Mouse (Mus musculus) heart, embryonic 13.5 days (tissue): ENCODE data around the gene Fam241b. TPM values are rescaled to one million over a fixed set of nuclear protein-coding genes. Genes with fewer than 3 reads are reported as not detected.
A peak's percentile ranks its signal among the peaks of the same experiment; 100 is the strongest.

Source experiments
- ATAC-seq: fragments of 200-750 bp; cut with Nextera tagmentation; 2 replicates; pipeline ENCODE4 v1.8.0; 2017; ENCODE audit warnings: moderate TSS enrichment; ENCODE audit not compliant: insufficient number of reproducible peaks, low FRiP score, low TSS enrichment; ENCODE audit errors: extremely low read depth
- H3K27ac ChIP-seq: fragments of 300-500 bp; sonication (generic); replicated peaks from 2 replicates; pipeline ENCODE4 v1.5.1; 2015; ENCODE audit warnings: moderate library complexity, mild to moderate bottlenecking, inconsistent platforms
- H3K27me3 ChIP-seq: fragments of 300-500 bp; sonication (generic); replicated peaks from 2 replicates; pipeline ENCODE4 v1.6.1; 2015; ENCODE audit warnings: mild to moderate bottlenecking, inconsistent platforms
- H3K36me3 ChIP-seq: fragments of 300-500 bp; sonication (generic); 2 replicates; pipeline ENCODE4 v1.6.1; 2015; ENCODE audit warnings: mild to moderate bottlenecking, inconsistent platforms
- H3K4me1 ChIP-seq: fragments of 300-500 bp; sonication (generic); 2 replicates; pipeline ENCODE4 v1.6.1; 2015; ENCODE audit warnings: inconsistent platforms
- H3K4me2 ChIP-seq: fragments of 300-500 bp; sonication (generic); 2 replicates; pipeline ENCODE4 v1.6.1; 2015; ENCODE audit warnings: inconsistent platforms, mild to moderate bottlenecking, moderate library complexity
- H3K4me3 ChIP-seq: fragments of 300-500 bp; sonication (generic); 2 replicates; pipeline ENCODE4 v1.5.1; 2015; ENCODE audit warnings: moderate library complexity, mild to moderate bottlenecking, inconsistent platforms
- H3K9ac ChIP-seq: fragments of 300-500 bp; sonication (generic); 2 replicates; pipeline ENCODE4 v1.6.1; 2015; ENCODE audit warnings: inconsistent platforms, mild to moderate bottlenecking, moderate library complexity
- H3K9me3 ChIP-seq: fragments of 300-500 bp; sonication (generic); 2 replicates; pipeline ENCODE4 v1.6.1; 2016; ENCODE audit warnings: inconsistent platforms
- WGBS: fragments of 180-500 bp; shearing (Covaris S2); methylation state at CpG from one replicate; pipeline ENCODE4 v1.1.7; 2015; ENCODE audit warnings: mixed read lengths; 5-methylcytosine and 5-hydroxymethylcytosine counted together
- polyA plus RNA-seq: library from polyadenylated mRNA; unstranded; fragments of >200 nt; fragmentation: Nextera tagmentation; extraction: Ambion mirVana; gene quantifications from 2 replicates; pipeline ENCODE4 v1.2.1, GENCODE M21; 2015

Gene Fam241b
- polyA plus RNA-seq, 1 experiment from 2014 or later, result 4.0 TPM

DNA sequence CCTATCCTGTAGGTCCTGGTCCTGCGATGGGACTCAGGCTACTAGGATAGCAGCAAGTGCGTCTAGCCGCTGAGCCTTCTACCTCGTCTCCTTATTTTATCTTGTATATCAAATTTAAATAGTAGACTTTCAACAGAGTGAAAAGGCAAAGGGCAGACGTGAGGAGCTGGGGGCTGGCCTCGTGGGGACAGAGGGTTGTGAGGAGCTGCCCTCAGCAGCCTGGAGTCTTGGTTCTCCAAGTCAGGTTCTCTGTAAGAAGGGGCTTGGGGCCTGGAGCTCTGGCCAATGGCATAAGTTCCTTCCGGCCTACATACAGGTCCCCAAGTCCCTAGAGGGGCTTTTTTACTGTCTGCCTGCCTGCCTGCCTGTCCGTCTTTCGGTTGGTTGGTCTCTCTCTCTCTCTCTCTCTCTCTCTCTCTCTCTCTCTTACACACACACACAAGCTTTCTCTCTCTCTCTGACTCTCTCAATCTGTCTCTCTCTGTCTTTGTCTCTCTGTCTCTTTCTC is 30.3 kb upstream of the Fam241b start:
- Histone ChIP-seq H3K9ac (no peak overlapping the region), H3K36me3 (no peaks in the 10 kb centered on the region), H3K9me3 (no peaks in the 10 kb centered on the region), H3K4me1 (peaks cover 4% of the 10 kb centered on the region; the same call in 1 of the 2 replicates), H3K4me2 (no peak overlapping the region), H3K4me3 (no peak overlapping the region), H3K27me3 (peaks cover 39% of the 10 kb centered on the region), H3K27ac (no peak overlapping the region)
- ATAC-seq, result no peak
- WGBS, result 51% methylated on average over 9 of the region's 9 CpGs

DNA sequence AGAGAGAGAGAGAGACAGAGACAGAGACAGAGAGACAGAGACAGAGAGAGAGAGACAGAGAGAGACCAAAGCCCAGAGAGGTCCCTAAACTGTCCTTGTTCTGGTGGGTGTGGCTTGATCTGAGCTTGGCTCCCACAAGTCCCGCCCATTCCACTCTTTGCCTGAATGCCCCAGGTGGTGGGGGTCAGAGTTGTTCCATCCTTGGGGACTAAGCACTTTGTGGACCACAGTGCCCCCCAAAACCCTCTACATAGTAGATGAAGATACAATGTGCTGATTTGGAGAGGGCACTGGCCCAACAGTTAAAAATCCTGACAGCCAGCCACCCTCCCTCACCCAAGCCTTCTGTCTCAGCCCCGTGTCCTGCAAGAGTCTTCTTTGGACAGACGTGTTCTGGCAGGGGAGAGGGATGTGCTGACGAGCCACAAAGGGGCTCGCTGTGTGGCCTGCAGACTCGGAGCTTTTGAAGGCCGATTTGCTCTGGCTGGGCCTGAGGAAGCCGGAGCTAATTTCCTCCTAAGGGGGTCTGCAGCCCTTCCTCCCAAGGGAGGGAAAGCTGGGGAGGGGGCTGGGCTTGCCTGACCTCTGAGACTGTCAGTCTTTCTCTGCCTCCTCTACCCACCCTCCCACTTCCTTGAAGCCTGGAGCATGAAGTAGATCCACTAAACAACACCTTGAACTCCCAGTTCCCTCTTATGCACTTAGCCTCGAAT is 29.3 kb upstream of the Fam241b start:
- Histone ChIP-seq H3K9me3 (no peaks in the 10 kb centered on the region), H3K4me1 (peaks cover 4% of the 10 kb centered on the region; the same call in 1 of the 2 replicates), H3K4me2 (no peak overlapping the region), H3K4me3 (no peak overlapping the region), H3K27ac (no peak overlapping the region), H3K36me3 (no peaks in the 10 kb centered on the region), H3K27me3 (peaks cover 39% of the 10 kb centered on the region), H3K9ac (no peak overlapping the region)
- 6% methylated on average over 9 of the region's 9 CpGs for WGBS
- no peak for ATAC-seq

DNA sequence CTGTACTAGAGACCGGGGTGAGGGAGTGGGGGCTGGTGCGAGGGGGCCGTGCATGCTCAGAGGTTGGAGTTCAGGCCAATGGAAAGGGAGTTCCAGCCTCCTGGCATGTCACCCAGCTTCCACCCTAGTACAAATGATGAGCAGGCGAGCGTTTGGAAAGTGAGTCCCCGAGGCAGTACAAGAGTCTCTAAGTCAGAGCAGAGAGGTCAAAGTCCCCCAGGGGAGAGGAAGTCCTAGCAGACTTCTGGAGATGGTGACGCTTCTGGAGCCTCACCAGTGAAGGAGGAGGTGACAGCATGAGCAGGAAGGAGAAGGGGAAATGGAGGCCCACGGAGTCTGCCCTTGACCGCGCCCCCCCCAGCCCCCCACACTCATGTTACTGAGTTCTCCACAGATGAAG is 18.7 kb upstream of the Fam241b start:
- Histone ChIP-seq H3K4me3 (no peak overlapping the region), H3K27me3 (peaks cover 20% of the 10 kb centered on the region), H3K36me3 (no peaks in the 10 kb centered on the region), H3K27ac (no peak overlapping the region), H3K4me1 (no peaks in the 10 kb centered on the region), H3K9ac (no peak overlapping the region), H3K4me2 (no peak overlapping the region), H3K9me3 (no peaks in the 10 kb centered on the region)
- WGBS, result 41% methylated on average over 10 of the region's 10 CpGs
- ATAC-seq, result no peak

DNA sequence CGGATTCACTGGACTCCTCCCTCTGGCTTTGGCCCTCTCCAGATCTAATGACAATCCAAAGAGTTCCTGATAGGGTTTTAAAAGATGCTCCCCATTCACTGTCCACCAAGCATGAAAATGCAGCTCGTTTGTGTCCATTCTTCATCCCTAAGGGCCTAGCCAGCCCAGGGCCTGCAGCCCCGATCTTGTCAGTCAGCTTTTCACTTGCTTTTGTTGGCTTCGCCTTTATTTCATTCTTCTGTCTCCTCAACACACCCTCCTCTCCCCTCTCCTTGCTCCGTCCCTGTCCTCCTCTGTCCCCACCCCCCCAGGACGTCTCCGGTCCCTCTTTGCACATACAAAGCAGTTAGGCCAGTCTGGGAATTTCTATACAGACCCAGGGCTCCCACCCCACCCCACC is 6.2 kb upstream of the Fam241b start:
- Histone ChIP-seq H3K4me1 (no peaks in the 10 kb centered on the region), H3K36me3 (no peaks in the 10 kb centered on the region), H3K9me3 (no peaks in the 10 kb centered on the region), H3K27ac (no peak overlapping the region), H3K9ac (no peak overlapping the region), H3K27me3 (peaks cover 62% of the 10 kb centered on the region), H3K4me3 (no peak overlapping the region), H3K4me2 (no peak overlapping the region)
- no peak for ATAC-seq
- 64% methylated on average over 7 of the region's 7 CpGs for WGBS

DNA sequence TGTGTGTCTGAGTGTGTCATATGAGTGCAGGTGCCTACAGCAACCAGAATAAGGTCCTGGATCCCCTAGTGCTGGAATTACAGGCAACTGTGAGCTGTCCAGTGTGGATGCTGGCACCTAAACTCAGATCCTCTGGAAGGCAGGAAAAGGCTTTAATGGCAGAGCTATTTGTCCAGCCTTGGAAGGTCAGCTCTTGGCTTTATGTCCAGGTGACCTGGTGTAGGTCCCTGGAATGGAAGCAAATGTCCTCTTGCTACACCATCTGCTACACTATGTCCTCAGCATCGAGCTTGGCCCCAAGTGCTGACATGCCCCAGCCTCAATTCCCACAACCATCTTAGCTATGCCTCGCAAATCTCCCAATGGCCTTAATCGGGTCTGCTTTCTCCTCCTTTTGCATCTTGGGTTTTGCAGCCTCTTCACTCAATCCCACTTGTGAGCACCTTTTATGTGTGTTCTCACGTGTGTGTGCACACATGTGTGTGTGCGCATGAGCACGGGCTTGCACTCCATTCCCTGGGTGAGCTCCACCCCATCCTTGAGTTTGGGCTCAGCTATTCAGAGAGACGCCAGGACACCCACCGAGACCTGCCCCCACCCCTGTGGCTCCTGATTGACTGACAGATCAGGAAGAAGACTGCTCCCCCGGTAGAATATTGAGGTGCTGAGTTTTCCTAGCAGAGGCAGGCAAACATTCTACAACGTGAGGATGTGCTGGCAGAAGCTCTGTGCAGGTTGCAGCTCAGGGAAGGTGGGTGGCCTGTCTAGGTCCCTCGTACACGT is 3.9 kb upstream of the Fam241b start:
- Histone ChIP-seq H3K4me3 (no peak overlapping the region), H3K4me1 (no peaks in the 10 kb centered on the region), H3K27me3 (peaks cover 66% of the 10 kb centered on the region), H3K9me3 (no peaks in the 10 kb centered on the region), H3K9ac (no peak overlapping the region), H3K4me2 (no peak overlapping the region), H3K36me3 (no peaks in the 10 kb centered on the region), H3K27ac (no peak overlapping the region)
- 48% methylated on average over 12 of the region's 12 CpGs for whole genome bisulfite sequencing
- ATAC-seq, result no peak

DNA sequence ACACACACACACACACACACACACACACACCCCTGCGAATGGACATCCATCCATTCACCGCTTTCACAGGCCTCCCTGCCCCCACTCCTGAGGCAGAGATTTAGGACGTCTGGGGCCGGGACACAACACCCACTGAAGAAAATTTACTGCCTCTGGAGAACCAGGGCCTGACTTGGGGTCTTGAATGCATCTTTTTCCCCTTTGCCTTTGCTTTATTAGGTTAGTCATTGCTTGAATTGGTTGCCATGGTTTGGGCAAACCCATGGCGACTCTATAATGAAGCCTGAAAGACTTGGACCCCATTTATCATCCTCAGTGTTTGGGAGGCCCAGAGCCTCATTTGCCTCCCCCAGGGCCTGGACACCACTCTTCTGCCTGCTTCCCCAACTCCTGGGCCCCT is 2.2 kb upstream of the Fam241b start:
- Histone ChIP-seq H3K9me3 (no peaks in the 10 kb centered on the region), H3K27ac (no peak overlapping the region), H3K9ac (no peak overlapping the region), H3K4me1 (no peaks in the 10 kb centered on the region), H3K27me3 (peaks cover 69% of the 10 kb centered on the region), H3K4me3 (no peak overlapping the region), H3K4me2 (no peak overlapping the region), H3K36me3 (no peaks in the 10 kb centered on the region)
- 72% methylated on average over 5 of the region's 5 CpGs for WGBS
- ATAC-seq, result no peak

DNA sequence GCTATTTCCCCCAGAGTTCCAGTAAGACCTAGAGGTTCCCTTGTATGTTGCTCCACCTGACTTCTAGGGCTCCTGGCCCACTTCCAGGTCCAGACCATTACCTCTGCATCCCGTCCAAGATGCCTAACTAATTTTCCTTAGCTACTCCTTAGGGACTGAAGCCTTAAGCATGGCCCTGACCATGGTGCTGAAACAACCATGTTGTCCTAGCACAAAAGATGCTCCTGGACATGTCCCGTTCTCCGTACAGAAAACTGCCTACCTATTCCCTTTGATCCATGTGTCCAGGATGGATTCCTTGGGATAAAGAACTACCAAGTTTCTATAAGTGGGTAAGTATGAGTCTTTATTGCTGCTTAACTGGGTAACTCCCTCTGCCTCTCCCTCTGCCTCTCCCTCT is 5.7 kb downstream of the Fam241b start:
- H3K4me3 ChIP-seq, result no peak overlapping the region
- no peak for ATAC-seq
- peaks cover 88% of the 10 kb centered on the region for H3K27me3 ChIP-seq
- no peaks in the 10 kb centered on the region for H3K9me3 ChIP-seq
- no peak overlapping the region for H3K4me2 ChIP-seq
- peaks cover 6% of the 10 kb centered on the region for H3K4me1 ChIP-seq
- no peaks in the 10 kb centered on the region for H3K36me3 ChIP-seq
- no peak overlapping the region for H3K27ac ChIP-seq
- no peak overlapping the region for H3K9ac ChIP-seq
- WGBS, result 22% methylated on average over 3 of the region's 3 CpGs

DNA sequence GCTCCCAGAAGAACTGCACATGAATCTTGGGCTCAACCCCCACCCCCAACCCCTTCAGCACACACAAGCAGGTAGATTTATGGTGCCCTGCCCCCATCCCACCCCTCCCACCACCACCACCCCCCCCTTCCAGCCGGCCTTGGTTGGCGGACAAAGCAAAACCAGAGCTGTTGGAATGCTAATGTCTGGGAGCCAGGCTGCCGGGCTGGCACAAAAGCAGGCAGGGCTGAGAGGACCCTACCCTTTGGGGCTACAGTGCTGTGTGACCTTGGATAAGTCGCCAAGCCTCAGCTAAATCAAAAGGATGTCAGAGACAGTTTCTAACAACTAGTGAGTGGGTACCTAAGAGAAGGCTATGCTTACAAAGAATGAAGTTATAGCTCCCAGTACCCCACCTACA is 6.6 kb downstream of the Fam241b start:
- no peak overlapping the region for H3K4me3 ChIP-seq
- ATAC-seq, result no peak
- peaks cover 12% of the 10 kb centered on the region for H3K4me1 ChIP-seq
- 12% methylated on average over 4 of the region's 4 CpGs for WGBS
- H3K9ac ChIP-seq, result no peak overlapping the region
- H3K27me3 ChIP-seq, result peaks cover 97% of the 10 kb centered on the region
- no peak overlapping the region for H3K27ac ChIP-seq
- no peaks in the 10 kb centered on the region for H3K36me3 ChIP-seq
- no peaks in the 10 kb centered on the region for H3K9me3 ChIP-seq
- H3K4me2 ChIP-seq, result no peak overlapping the region

DNA sequence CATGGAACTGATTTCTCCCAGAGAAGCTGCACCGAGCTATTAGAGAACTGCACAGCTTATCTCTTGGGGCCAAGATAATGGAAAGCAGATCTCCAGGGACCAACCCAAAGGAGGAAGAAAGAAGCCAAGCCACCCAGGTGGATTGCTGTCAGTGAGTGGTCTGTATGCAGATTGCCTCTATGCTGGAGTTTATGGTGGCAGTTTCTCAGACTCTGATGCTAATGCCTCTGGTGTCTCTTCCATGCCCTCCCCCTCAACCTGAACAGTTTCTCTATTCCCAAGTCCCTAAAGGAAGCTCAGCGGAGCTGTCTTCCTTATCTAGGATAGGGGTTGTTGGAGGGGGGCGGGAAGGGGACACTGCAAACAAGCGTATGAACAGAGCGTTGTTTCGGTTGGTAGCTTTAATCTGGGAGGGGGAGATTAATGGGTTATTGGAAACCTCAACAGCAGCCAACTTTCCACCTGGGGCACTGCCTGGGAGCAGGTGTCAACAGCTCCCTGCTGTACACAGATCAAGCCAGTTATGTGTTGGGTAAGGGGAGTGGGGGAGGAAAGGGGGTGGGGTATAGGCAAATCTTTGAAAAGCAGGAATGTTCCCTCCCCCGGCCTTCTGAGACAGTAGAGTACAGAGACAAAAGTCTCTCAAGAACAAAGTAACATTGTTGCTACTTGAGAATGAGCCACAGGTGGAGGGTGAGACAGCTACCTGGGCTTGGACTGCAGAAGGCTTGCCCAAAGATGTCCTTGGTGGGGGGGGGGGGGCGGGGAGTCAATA is 7.8 kb downstream of the Fam241b start:
- H3K36me3 ChIP-seq, result no peaks in the 10 kb centered on the region
- ATAC-seq, result no peak
- no peak overlapping the region for H3K4me2 ChIP-seq
- H3K9me3 ChIP-seq, result no peaks in the 10 kb centered on the region
- 7% methylated on average over 8 of the region's 8 CpGs for WGBS
- peaks cover 12% of the 10 kb centered on the region for H3K4me1 ChIP-seq
- no peak overlapping the region for H3K27ac ChIP-seq
- peaks cover 98% of the 10 kb centered on the region for H3K27me3 ChIP-seq
- H3K9ac ChIP-seq, result no peak overlapping the region
- no peak overlapping the region for H3K4me3 ChIP-seq

DNA sequence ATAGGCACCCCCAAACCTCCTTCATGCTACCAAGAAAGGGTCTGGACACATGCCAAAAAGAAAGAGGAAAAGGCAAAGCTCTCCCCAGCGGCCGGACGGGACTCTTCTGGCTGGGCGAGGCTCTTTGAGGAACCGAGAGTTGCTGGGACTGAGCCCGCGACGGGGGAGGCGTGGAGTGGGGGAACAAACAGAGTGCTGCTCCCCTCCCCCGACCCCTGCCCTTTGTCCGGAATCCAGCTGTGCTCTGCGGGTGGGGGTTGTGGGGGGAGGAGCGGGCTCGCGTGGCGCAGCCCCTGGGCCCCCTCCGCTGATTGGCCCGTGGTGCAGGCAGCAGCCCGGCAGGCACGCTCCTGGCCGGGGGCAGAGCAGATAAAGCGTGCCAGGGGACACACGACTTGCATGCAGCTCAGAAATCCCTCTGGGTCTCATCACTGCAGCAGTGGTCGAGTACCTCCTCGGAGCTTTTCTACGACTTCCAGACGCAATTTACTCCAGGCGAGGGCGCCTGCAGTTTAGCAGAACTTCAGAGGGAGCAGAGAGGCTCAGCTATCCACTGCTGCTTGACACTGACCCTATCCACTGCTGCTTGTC is 10.9 kb downstream of the Fam241b start, which contains the start of gene Neurog3:
Gene Neurog3 (plus strand): TSS at position 400 of the 591 bp plus-strand sequence.
- peaks cover 12% of the 10 kb centered on the region for H3K4me1 ChIP-seq
- no peak within 1 kb of the TSS for H3K9ac ChIP-seq
- under 1% methylated on average over 29 of the region's 29 CpGs for WGBS
- peak within 1 kb of the TSS; percentile 37 for H3K4me3 ChIP-seq
- H3K27ac ChIP-seq, result no peak within 1 kb of the TSS
- H3K27me3 ChIP-seq, result peaks cover 100% of the 10 kb centered on the region
- H3K9me3 ChIP-seq, result no peaks in the 10 kb centered on the region
- H3K4me2 ChIP-seq, result peak within 1 kb of the TSS; percentile 61
- H3K36me3 ChIP-seq, result no peaks in the 10 kb centered on the region
- ATAC-seq, result no peak
